Mouse (Mus musculus): ENCODE results near the gene Wdr11.

GRCm38 (mm10) chr7:129680534-129681210, 89.0 kb downstream of the Wdr11 start:
- TF ChIP-seq CTCF (IDR thresholded peaks at IDR 0.05; ENCODE audit: low read depth) (peak; percentile 39), EP300 (IDR thresholded peaks at IDR 0.05; ENCODE audit: low read depth) (no peak)

All from heart, postnatal 0 days (tissue).